Mouse (Mus musculus) left cerebral cortex, adult 6 months (tissue): ENCODE results near the gene Adamts14. TPM values are rescaled to one million over a fixed set of nuclear protein-coding genes. Genes with fewer than 3 reads are reported as not detected.

ENCODE experiments used
- long read RNA-seq, 2 experiments: library from polyadenylated mRNA; unstranded; transcript quantifications; one replicate each; pipeline ENCODE4 v2.0.0; 2019 to 2020
- polyA plus RNA-seq: library from polyadenylated mRNA; unstranded; fragments of <200 nt; fragmentation: Nextera tagmentation; gene quantifications from 2 replicates; pipeline ENCODE4 v1.2.3, GENCODE M21; 2021

The Adamts14 gene
- 0.04 TPM in 1 of 2 replicates, not detected in the other for polyA plus RNA-seq
- long read RNA-seq, experiment 1, result 0 reads
- long read RNA-seq, experiment 2, result 0 reads

DNA sequence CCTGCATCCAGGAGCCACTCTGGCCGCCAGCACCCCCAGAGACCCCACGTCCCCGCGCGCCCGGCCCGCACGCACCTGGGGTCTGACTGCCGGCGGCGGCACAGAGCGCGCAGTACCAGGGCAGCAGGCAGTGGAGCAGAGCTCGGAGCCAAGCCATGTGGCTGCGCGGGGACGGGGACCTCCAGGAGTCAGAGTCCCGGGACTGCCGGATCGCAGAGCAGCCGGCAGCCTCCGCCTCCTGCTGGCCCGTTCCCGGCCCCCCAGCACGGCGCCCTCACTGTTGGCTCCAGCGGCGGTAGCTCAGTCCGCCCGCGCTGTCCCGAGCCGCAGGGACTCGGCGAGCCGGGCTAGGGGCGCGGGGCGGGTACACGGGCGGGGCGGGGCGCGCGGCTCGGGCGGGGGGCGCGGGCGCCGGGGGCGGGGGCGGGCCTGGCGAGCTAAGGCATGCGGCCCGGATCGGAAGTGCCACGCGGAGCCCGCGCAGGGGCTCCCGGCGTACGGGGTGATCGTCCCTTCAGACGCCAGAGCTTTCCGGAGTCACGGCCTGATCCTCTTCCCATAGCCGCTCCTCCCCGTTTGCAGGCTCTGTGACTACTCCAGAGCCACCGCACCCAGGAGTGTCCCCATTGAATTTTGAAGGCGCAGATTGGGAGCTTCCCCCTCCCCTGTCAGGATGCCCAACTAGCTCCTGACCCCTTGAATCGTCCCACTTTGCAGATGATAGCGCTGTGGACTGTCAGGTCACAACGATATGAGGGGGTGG is at the start of gene Adamts14:
TSS of gene Adamts14 (minus strand) at position 358 of the 763 bp plus-strand sequence.

GRCm38 (mm10) chr10:61297477-61297876 is 24.2 kb upstream of the Adamts14 start, which contains the start of gene Prf1:
TSS of gene Prf1 (plus strand) at chr10:61297833.

DNA sequence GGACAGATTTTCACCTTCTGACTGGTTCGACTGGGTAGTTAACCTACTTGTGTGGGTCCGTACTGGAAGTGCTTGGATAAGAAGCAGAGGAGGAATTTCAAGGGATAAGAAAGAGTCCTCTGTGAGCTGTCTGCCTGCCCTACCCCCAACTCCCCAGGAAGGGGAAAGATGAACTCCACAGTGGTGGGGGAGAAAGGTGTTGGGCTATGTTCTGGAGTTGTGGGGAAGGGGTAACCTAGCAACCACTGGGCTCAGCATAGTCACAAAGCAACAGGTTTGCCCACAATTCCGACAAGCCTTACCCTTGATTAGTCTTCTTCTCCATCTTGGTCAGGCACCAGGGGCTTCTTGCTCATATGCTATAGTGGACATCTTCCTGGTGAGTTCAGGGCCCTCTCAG is 101.6 kb downstream of the Adamts14 start, which contains the start of gene Tbata:
TSS of gene Tbata (plus strand) at position 301 of the 400 bp plus-strand sequence.

DNA sequence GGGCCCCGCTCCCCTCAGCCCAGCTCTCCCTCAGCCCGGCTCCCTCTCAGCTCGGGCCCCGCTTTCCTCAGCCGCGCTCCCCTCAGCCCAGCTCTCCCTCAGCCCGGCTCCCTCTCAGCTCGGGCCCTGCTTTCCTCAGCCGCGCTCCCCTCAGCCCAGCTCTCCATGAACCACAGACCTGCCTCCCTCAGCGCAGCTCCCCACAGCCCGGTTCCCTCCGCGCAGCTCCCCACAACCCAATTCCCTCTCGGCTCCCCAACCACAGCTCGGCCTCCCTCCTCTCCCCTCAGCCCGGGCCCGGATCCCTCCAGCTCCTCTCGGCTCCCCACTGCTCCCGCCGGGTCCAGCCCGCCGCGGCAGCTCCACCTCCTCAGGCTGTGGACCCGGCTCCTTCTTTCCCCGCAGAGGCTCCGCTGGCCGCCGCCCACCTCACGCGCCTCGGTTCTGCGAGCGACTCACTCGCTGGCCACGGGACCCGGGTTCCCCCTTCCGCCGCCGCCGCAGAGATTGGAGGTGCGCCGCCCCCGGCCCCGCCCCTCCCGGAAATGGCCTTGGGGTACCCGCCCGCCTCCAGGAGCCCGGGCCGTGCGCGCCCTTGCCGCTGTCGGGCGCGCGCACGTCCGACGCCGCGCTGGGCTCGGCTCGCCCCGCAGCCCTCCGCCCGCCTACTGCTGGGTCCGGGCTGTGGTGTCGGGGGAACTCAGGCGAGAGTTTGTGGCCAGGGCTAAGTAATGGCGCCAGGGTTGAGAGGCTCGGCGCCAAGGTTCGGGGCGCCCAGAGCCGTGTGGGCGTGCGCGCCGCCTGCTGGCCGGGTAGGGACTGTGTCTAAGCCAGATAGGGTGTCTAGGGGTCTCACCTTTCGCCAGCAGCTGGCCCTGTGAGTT is 125.8 kb downstream of the Adamts14 start, which contains the start of gene Sgpl1:
TSS of gene Sgpl1 (minus strand) at position 547 of the 884 bp plus-strand sequence.

Other genes starting within 250 kb of the Adamts14 start
- 22.0 and 25.7 TPM in 2 replicates for gene Pcbd1, start 184.1 kb downstream of the Adamts14 start, polyA plus RNA-seq
- gene Sgpl1, start 125.7 kb downstream of the Adamts14 start, polyA plus RNA-seq, result 11.6 and 13.1 TPM in 2 replicates
- gene Tbata, start 101.5 kb downstream of the Adamts14 start, polyA plus RNA-seq, result 3.1 and 3.8 TPM in 2 replicates
- not detected in 2 replicates for gene Prf1, start 24.4 kb upstream of the Adamts14 start, polyA plus RNA-seq
- 2.4 and 2.8 TPM in 2 replicates for gene Pald1, start 110.1 kb upstream of the Adamts14 start, polyA plus RNA-seq
- gene Nodal, start 144.5 kb upstream of the Adamts14 start, polyA plus RNA-seq, result 0.37 and 0.44 TPM in 2 replicates
- 5.9 and 34.2 TPM in 2 replicates for gene Eif4ebp2, start 179.2 kb upstream of the Adamts14 start, polyA plus RNA-seq
- gene Lrrc20, start 202.4 kb upstream of the Adamts14 start, polyA plus RNA-seq, result 6.0 and 12.1 TPM in 2 replicates